Mouse (Mus musculus) liver, adult 2 months (tissue): ENCODE measurements at regions not wholly inside any gene's neighbourhood (a gene's known extent, or its start where the extent isn't known, plus 50 kb on each side); places are given as distances from the start of the nearest gene placed in this dataset.

Source experiments
- DNase-seq: peaks from one replicate; pipeline ENCODE4 v3.0.0-alpha.2; 2011; ENCODE audit warnings: low read depth, low spot score; ENCODE audit errors: extremely low read depth
- H3K27ac ChIP-seq: fragments of 200-500 bp; replicated peaks from 2 replicates; pipeline ENCODE4 v1.5.1; 2012; ENCODE audit warnings: low read depth, mild to moderate bottlenecking, control low read depth, inconsistent platforms, low read length; ENCODE audit not compliant: insufficient read depth
- H3K27me3 ChIP-seq: fragments of 200-500 bp; 2 replicates; pipeline ENCODE4 v1.6.1; 2012; ENCODE audit warnings: mild to moderate bottlenecking, moderate library complexity, low read length, inconsistent platforms; ENCODE audit not compliant: control insufficient read depth, insufficient read depth
- H3K36me3 ChIP-seq: fragments of 200-500 bp; 2 replicates; pipeline ENCODE4 v1.6.1; 2012; ENCODE audit warnings: low read length, inconsistent platforms; ENCODE audit not compliant: control insufficient read depth, insufficient read depth
- H3K4me1 ChIP-seq: fragments of 200-500 bp; 2 replicates; pipeline ENCODE4 v1.6.1; 2011; ENCODE audit warnings: low read length; ENCODE audit not compliant: control insufficient read depth, insufficient read depth
- H3K4me3 ChIP-seq: fragments of 200-500 bp; 2 replicates; pipeline ENCODE4 v1.5.1; 2011; ENCODE audit warnings: low read depth, mild to moderate bottlenecking, control low read depth, low read length, moderate library complexity; ENCODE audit not compliant: insufficient read depth
- H3K79me2 ChIP-seq: fragments of 200-500 bp; 2 replicates; pipeline ENCODE4 v1.6.1; 2012; ENCODE audit warnings: inconsistent platforms, mild to moderate bottlenecking, low read length, moderate library complexity; ENCODE audit not compliant: control insufficient read depth, insufficient read depth
- H3K9ac ChIP-seq: fragments of 200-500 bp; 2 replicates; pipeline ENCODE4 v1.6.1; 2012; ENCODE audit warnings: low read depth, mild to moderate bottlenecking, control low read depth, inconsistent platforms, low read length
- CTCF ChIP-seq: fragments of 200-500 bp; IDR thresholded peaks from 2 replicates; pipeline ENCODE4 v1.5.1; 2011; ENCODE audit warnings: low read depth, low read length, control low read depth
- POLR2A ChIP-seq: fragments of 200-500 bp; IDR thresholded peaks from 2 replicates; pipeline ENCODE4 v1.6.1; 2011; ENCODE audit warnings: low read length, control low read depth; ENCODE audit not compliant: insufficient read depth; ENCODE audit errors: extremely low read depth
- WGBS: fragments of 180-500 bp; shearing (Covaris S2); methylation state at CpG from one replicate; pipeline ENCODE4 v1.1.7; 2018; 5-methylcytosine and 5-hydroxymethylcytosine counted together

DNA sequence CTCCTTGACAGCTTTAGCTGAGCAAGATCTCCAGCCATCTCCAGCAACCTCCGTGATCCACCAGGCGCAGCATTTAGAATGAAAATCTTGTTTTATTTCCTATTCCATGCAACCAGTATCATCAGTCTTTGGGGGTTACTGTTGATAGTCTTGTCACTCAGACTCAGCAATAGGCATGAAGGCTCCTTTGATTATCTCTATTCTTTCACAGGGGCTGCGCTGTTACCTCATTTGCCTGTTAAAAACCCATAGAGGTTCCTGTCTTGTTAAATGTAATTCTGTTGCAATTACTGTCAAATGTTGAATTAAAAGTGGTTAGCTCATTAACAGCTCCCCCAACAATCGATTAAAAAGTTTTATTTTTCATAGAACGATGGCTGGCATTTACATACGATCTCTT lies 502.7 kb downstream of the Olfm4 start:
- Histone ChIP-seq H3K4me1 (no peaks in the 10 kb centered on the region; the same call in 1 of the 2 replicates), H3K9ac (no peak overlapping the region), H3K27me3 (no peaks in the 10 kb centered on the region), H3K27ac (no peak overlapping the region), H3K4me3 (no peak overlapping the region), H3K79me2 (no peaks in the 10 kb centered on the region), H3K36me3 (no peaks in the 10 kb centered on the region)
- WGBS: 88% methylated on average over 6 of the region's 6 CpGs
- no peak for DNase-seq
- TF ChIP-seq CTCF: no peak
- TF ChIP-seq POLR2A: no peak

DNA sequence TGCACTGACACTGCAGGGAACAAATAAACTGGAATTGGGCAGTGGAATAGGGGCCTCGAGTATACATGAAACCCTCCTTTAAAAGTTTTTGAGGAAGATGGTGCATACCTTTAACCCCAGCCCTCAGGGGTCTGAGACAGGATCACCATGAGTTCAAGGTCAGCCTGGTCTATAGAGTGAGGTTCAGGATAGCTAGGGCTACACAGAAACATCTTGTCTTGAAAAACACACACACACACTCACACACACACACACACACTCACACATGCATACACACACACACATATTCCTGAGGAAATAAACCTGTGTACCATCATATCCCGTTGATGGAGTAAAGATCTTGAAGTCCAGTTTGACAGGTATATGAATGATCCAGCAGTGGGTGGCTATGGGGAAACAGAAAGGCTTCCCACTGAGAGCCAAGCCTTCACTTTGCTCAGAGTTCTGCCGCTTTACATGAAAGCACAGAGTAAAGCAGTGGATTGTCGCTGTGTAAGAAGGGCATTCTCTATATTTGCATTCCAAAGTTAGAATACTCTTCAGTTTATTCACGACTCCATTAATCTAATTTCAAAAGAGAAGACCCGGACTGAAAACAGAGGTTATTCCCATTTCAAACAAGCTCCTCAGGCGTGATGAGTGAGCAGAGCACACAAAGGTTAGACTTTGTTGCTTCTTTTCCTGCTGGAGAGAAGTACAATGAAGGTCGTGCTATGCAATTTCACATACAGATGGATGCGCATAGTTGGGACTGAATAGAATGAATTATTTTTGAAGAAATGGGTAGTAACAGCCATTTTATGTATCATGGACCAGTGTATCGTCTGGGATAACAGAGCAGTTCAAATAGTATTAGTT lies 508.4 kb downstream of the Olfm4 start:
- no peak for TF ChIP-seq CTCF
- TF ChIP-seq POLR2A: no peak
- no peak overlapping the region for H3K27ac ChIP-seq
- H3K9ac ChIP-seq: no peak overlapping the region
- no peak overlapping the region for H3K4me3 ChIP-seq
- no peaks in the 10 kb centered on the region for H3K36me3 ChIP-seq
- H3K27me3 ChIP-seq: no peaks in the 10 kb centered on the region
- H3K79me2 ChIP-seq: no peaks in the 10 kb centered on the region
- WGBS: 76% methylated on average over 10 of the region's 10 CpGs
- H3K4me1 ChIP-seq: no peaks in the 10 kb centered on the region
- DNase-seq: no peak

DNA sequence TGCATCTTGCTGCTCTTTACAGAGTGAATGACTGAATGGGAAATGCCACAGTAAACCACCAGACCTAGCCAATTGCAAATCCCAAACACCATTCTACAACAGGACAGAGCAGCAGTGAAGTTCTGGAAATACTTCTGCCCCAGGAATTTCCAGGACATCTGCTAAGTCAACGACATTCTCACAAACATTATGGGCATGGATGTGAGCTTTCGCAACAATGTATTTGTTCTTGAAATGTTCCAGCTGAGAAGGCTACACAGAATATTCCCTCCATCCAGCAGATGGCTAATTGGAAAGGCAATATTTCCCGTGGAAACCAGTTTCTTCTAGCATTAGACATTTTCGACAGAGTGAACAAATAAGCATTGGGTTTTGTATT lies 509.0 kb downstream of the Olfm4 start:
- Histone ChIP-seq H3K9ac (no peak overlapping the region), H3K27me3 (no peaks in the 10 kb centered on the region), H3K36me3 (no peaks in the 10 kb centered on the region), H3K79me2 (no peaks in the 10 kb centered on the region), H3K27ac (no peak overlapping the region), H3K4me1 (no peaks in the 10 kb centered on the region), H3K4me3 (no peak overlapping the region)
- TF ChIP-seq CTCF: no peak
- TF ChIP-seq POLR2A: no peak
- WGBS: 74% methylated on average over 4 of the region's 4 CpGs
- DNase-seq: no peak

DNA sequence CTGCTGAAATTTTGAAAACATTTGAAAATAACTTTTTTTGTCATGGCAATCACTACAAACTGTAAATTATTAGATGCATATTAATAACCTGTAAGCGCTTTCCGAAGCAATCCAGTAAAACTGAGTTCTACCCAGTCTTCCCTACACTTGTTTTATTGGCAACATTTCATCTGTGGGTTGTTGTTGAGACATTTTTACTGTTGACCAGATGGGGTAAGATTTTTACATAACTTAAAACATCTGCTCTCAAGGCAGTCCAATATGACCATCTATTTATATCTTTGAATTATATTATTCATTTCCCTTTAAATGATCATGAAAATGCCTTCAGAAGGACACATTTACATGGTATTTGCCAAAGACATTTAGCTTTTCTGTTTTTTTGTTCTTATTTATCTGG lies 520.5 kb downstream of the Olfm4 start:
- Histone ChIP-seq H3K79me2 (no peaks in the 10 kb centered on the region), H3K4me1 (no peaks in the 10 kb centered on the region), H3K36me3 (no peaks in the 10 kb centered on the region), H3K27ac (no peak overlapping the region), H3K4me3 (no peak overlapping the region), H3K27me3 (no peaks in the 10 kb centered on the region), H3K9ac (no peak overlapping the region)
- no peak for DNase-seq
- TF ChIP-seq POLR2A (no peak), CTCF (no peak)
- 86% methylated on average over 2 of the region's 2 CpGs for WGBS

DNA sequence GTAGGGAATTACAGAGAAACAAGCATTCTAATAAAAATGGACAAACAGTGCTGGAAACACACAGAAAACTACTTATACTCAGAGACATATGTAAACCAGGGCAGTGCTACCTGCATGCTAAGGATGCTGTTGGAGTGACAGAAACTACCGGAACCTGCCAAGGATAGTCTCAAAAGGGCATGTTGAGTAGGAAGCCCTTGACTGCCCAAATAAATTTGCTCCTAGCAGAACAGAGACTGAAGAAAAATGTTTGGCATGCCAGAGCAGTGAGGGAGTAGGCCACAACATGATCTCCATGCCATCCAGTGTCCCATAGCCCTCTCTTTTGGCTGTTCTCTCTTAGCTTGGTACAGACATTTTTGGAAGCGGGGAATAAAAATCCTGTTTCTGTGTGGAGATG lies 532.7 kb downstream of the Olfm4 start:
- no peak overlapping the region for H3K9ac ChIP-seq
- no peaks in the 10 kb centered on the region for H3K36me3 ChIP-seq
- TF ChIP-seq POLR2A (no peak), CTCF (no peak)
- H3K27me3 ChIP-seq: no peaks in the 10 kb centered on the region
- H3K27ac ChIP-seq: no peak overlapping the region
- no peak for DNase-seq
- no peak overlapping the region for H3K4me3 ChIP-seq
- no peaks in the 10 kb centered on the region for H3K4me1 ChIP-seq
- H3K79me2 ChIP-seq: no peaks in the 10 kb centered on the region
- 94% methylated on average over 2 of the region's 2 CpGs for WGBS

DNA sequence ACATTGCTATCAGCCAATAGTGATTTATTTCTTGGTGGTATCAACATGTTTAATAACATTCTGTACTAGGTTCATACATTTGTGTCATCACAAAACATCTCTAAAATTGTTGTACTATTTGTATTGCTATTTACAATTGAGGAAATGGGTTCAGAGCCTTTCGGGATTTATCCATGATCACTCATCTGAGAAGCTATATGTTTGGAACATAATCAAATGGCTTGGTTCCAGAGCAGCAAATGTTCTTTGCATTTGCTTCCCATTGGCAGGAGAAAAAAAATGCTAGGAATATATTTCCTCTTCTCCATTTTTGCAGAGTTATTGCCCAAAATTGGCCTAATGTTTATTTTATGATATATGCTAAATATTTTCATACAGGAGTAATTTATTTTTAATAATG lies 537.3 kb downstream of the Olfm4 start:
- Histone ChIP-seq H3K27me3 (no peaks in the 10 kb centered on the region), H3K79me2 (no peaks in the 10 kb centered on the region), H3K9ac (no peak overlapping the region), H3K4me1 (no peaks in the 10 kb centered on the region), H3K4me3 (no peak overlapping the region), H3K27ac (no peak overlapping the region), H3K36me3 (no peaks in the 10 kb centered on the region)
- TF ChIP-seq CTCF (no peak), POLR2A (no peak)
- WGBS: 65% methylated on average over 1 of the region's 1 CpGs
- no peak for DNase-seq
